Comparison of ENCODE assay signal across 10 mouse cellular contexts in genomic region chr13:54385008-54386004, GRCm38 (mm10). TPM values are rescaled to one million over a fixed set of nuclear protein-coding genes. Genes with fewer than 3 reads are reported as not detected.
DNase-seq lines count a peak whose midpoint lies in the region; ATAC-seq lines count a peak whose summit lies in the region.
"Had no signal": no experiment of that assay in that cellular context is flagged by ENCODE, and none has a peak within 500 bp of the region (broad histone marks: within the 10 kb centered on the region; RNA-seq: fewer than 3 reads in every experiment).

No protein-coding gene starts in this region.

- ATAC-seq in kidney, embryonic 14.5 days (ENCODE audit: low FRiP score, low TSS enrichment): no peak
- ATAC-seq in megakaryocyte progenitor cell, adult 5-6 weeks (replicated peaks; ENCODE audit: poor library complexity): 0 out of 2 replicates have a peak, but pooled peaks have one; percentile 29

- peak; percentile 52 for DNase-seq in cerebellum, adult 11-12 months
- DNase-seq in cerebellum, adult 11 months: no peak
- DNase-seq in kidney, postnatal 4 days: no peak
- DNase-seq in cerebellum, adult 18-20 months: peak; percentile 39 to 45
- DNase-seq in gastrocnemius, postnatal 10 days: no peak
- no peak for DNase-seq in thymus, postnatal 10 days (ENCODE audit: low spot score in 2 of 2)
- DNase-seq: layer of hippocampus, adult 9-11 months had no signal

- no peaks in the 10 kb centered on the region for H3K36me3 ChIP-seq in kidney, embryonic 14.5 days (ENCODE audit: control insufficient read depth, insufficient read depth, low read length)
- H3K36me3 ChIP-seq: liver, embryonic 15.5 days had no signal

- H3K4me3 ChIP-seq in kidney, embryonic 14.5 days (ENCODE audit: low read length): no peak overlapping the region
- H3K4me3 ChIP-seq: liver, embryonic 15.5 days had no signal

- 0 out of 2 replicates have a peak, but pooled peaks cover 3% of the 10 kb centered on the region for H3K4me1 ChIP-seq in kidney, embryonic 14.5 days (ENCODE audit: control insufficient read depth, insufficient read depth, low read length)
- H3K4me1 ChIP-seq: liver, embryonic 15.5 days had no signal

- no peaks in the 10 kb centered on the region for H3K27me3 ChIP-seq in kidney, embryonic 14.5 days (ENCODE audit: control insufficient read depth, insufficient read depth, low read length)
- H3K27me3 ChIP-seq: liver, embryonic 15.5 days had no signal

- H3K9ac ChIP-seq in kidney, embryonic 14.5 days (ENCODE audit: low read depth, low read length): no peak overlapping the region
- H3K9ac ChIP-seq: liver, embryonic 15.5 days had no signal

- no peaks in the 10 kb centered on the region for H3K9me3 ChIP-seq in kidney, embryonic 14.5 days (ENCODE audit: control insufficient read depth, low read length)
- H3K9me3 ChIP-seq: liver, embryonic 15.5 days had no signal

- no peak overlapping the region for H3K27ac ChIP-seq in kidney, embryonic 14.5 days (ENCODE audit: low read depth, low read length)
- H3K27ac ChIP-seq: liver, embryonic 15.5 days had no signal

- WGBS in kidney, embryonic 14.5 days: 34% methylated on average over 19 of the region's 19 CpGs

- 0 out of 2 replicates have a peak overlapping the region, but pooled peaks have one; percentile 2 for H3K4me2 ChIP-seq in kidney, embryonic 14.5 days (replicated peaks; ENCODE audit: low read depth, low read length)
- H3K4me2 ChIP-seq: liver, embryonic 15.5 days had no signal

RNA-seq across cellular contexts. Expression of gene Cplx2, which starts 14.2 kb away (rescaled TPM):
- 4.5 and 6.4 TPM in 2 replicates for polyA plus RNA-seq in kidney, embryonic 14.5 days (2014; fragmentation: Nextera tagmentation; extraction: Ambion mirVana)
- total RNA-seq in megakaryocyte progenitor cell, adult 5-6 weeks (2015): 0.10 and 0.54 TPM in 2 replicates
- total RNA-seq in megakaryocyte progenitor cell, adult 5-6 weeks (2017): 0.14 TPM in 1 of 2 replicates, not detected in the other
- 10 to 100 TPM in 1 of 2 experiments, 1 to 10 TPM in 1; 8.9 to 11.0 TPM for total RNA-seq in gastrocnemius, postnatal 10 days (2021)

Comparison
In these comparisons a context has a peak if more than half of its experiments do, and no peak if none do; other contexts are left out.
1. DNase-seq: peak in cerebellum, adult 11-12 months (single experiment) and cerebellum, adult 18-20 months (2 of 2); none in cerebellum, adult 11 months (single experiment), kidney, postnatal 4 days (0 of 2), gastrocnemius, postnatal 10 days (single experiment) and thymus, postnatal 10 days (0 of 2).
2. RNA of gene Cplx2, which starts 14.2 kb away (total RNA-seq): 8.9 to 11.0 TPM in gastrocnemius, postnatal 10 days; 0.10 to 0.54 TPM in megakaryocyte progenitor cell, adult 5-6 weeks; every median in the first group is over 4 times any median in the second.